Mouse (Mus musculus) liver, postnatal 0 days (tissue): ENCODE measurements around the gene Ibtk.

Experiments used
- CTCF ChIP-seq: sonication (generic); IDR thresholded peaks from 2 replicates; pipeline ENCODE4 v1.5.1; 2016; ENCODE audit warnings: antibody characterized with exemption, low read depth
- EP300 ChIP-seq: IDR thresholded peaks from 2 replicates; pipeline ENCODE4 v1.6.1; 2016; ENCODE audit warnings: antibody characterized with exemption, low read depth, mild to moderate bottlenecking

- TF ChIP-seq CTCF = no peak
- no peak for TF ChIP-seq EP300
Observed at GRCm38 (mm10) chr9:85772280-85772679, 23.1 kb upstream of the Ibtk start.
